Mouse (Mus musculus) yolk sac, embryonic 10.5 days (tissue): Measurements from ENCODE around the gene Pno1.
A peak's percentile ranks its signal among the peaks of the same experiment; 100 is the strongest.
"Not testable (repeated sequence)": the region's sequence is repeated elsewhere in the genome, so short reads cannot be mapped to it uniquely, and the experiment has no call there.

Experiments
- DNase-seq: peaks from one replicate; pipeline ENCODE4 v3.0.0-alpha.2; 2017; ENCODE audit warnings: low spot score

Pno1 gene

DNA sequence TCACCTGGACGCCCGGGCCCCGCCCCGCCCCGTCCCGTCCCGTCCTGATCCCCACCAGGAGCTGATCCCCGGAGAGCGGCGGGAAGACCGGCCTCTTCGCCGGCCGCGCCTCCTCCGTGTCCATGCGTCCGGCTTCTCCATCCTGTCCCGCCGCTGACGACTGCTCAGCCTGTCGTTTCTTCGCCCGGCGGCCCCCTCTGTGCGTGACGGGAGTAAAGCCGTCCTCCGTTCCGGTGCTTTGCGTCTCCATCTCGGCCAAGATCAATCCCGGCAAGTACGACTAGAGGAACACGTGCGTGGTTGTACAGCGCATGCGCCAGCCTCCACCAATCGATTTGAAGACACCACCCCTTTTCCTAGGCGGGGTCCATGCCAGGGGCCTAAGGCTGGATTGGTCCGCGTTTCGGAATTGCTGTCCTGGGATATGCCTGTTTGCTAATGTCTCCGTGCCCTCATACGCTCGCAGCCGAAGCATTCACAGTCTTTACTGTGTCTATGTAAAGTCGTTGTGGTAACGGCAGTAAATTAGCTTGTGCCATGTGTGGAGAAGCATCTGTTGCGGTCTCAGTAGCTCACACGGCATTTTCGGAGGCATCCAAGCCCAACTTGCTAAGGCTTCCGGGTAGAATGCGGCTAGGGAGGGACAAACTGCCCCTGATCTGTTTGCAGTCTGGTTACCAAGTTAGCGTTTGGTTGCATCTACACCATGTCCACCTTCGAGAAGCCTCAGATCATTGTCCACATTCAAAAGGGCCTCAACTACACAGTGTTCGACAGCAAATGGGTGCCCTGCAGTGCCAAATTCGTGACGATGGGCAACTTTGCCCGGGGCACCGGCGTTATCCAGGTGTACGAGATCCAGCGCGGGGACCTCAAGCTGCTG lies at the start of gene Pno1:
Pno1 (minus strand) TSS at position 311 of the 883 bp plus-strand sequence.
- DNase-seq = peak; percentile 96

DNA sequence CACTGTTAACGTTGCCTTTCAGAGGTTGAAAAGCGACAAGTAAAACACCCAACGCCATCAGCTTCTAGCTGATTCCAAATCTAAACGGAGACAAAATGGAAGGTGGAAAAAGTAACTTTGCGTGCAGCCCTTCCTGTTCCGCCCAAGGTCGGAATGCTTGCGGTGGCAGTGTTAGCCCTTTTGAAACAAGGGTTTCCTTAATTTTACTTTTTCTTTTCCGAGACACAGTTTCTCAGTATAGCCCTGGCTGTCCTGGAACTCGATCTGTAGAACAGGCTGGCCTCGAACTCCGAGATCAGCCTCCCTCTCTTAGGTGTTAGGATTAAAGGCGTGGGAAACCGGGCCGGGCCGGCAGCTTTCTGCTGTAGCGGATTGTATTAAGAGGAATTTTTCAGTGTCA lies 46.5 kb upstream of the Pno1 start:
- DNase-seq = peak; percentile 38

DNA sequence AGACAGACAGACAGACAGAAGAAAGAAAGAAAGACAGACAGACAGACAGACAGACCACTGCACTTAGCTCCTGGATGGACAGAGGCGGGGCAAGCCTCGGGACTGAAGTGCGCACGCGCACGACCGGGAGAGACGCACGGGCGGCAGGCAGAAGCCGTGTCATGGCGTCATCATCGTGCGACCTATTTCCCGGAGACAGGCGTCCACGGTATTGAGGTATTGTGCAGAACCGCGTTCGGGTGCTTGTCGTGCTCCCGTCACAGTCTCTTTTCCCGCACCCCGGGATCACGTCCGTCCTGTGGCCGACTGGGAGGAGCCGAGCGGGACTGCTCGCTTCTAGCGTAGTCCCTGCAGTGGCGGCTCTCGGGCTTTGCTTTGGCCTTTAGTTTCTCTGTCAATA lies 46.1 kb upstream of the Pno1 start, which contains the start of gene C1d:
C1d (plus strand) TSS at position 137 of the 400 bp plus-strand sequence.
- DNase-seq = peak; percentile 88

DNA sequence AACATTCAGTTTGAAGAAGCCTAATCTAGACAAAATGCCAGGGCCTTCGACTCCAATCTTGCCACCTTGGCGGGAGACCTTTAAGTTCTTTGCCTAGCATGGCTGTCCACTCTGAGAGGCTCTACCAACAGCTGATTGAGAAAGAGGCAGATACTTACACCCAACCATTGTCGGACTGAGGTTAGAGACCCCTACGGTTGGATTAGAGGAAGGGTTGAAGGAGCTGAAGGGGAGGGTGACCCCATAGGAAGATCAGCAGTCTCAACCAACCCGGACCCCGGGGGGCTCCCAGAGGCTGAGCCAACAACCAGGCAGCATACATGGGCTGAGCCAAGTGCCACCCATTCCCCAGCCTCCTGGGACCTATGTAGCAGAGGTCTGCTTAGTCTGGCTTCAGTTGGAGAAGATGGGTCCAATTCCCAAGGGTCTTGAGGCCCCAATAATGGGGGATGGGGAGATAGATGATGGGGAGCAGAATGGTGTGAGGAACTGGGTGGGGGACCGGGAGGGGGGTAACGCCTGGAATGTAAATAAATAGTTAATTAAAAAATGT lies 45.5 kb upstream of the Pno1 start:
- peak; percentile 4 for DNase-seq

DNA sequence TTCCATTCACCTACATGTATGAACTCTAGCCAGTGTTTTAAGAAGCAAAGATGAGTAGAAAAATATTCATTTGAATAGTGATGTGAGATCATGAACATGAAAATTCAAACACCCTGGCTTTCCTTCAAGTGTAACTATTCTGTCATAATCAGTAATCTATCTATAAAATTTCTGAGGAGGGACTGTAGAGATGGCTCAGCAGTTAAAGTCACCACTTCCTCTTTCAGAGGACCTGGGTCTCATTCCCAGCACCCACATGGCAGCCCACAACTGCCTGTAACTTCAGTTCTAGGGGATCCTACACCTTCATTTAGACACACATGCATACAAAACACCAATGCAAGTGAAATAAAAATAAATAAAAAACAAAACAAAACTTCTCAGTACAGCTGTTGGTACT lies 37.3 kb upstream of the Pno1 start:
- no peak for DNase-seq

DNA sequence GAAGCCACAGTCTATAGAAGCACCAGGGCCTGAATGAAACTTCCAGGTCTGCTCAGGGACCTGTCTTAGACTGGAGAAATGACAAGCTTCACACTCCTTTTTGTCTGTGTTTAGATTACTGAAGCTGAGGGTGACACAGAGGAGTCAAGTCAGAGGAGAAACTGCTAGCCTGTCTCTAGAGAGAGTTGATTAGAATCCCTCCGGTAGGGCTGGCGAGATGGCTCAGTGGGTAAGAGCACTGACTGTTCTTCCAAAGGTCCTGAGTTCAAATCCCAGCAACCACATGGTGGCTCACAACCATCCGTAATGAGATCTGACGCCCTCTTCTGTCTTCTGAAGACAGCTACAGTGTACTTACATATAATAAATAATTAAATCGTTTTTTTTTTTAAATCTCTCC lies 27.2 kb upstream of the Pno1 start:
- not testable (repeated sequence) for DNase-seq

DNA sequence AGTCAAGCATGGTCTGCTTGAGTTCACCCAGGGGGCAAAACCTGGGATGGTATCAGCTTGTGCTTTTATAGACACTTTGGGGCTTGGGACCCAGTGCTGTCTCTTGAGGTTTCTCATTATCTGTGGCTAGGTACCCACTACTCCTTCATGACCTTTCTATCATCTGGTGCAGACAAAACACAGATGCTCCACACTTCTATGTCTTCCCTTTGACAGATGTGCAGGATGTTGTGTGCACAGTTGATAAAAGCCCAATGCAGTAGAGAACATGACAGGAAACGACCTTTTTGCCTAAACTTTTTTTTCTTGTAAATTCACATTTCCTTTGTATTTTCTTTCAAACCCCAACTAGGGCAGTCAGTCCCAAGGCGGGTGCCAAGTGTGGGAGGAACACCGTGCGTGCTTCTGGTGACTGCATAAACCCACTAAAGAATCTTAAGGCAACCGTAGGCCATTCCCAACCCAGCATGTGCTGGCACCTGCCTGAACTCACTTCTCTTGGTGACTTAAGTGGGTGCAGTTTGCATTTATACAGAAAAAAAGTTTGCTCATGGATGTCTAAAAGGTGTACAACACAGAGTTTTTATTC lies 25.2 kb upstream of the Pno1 start:
- no peak for DNase-seq

DNA sequence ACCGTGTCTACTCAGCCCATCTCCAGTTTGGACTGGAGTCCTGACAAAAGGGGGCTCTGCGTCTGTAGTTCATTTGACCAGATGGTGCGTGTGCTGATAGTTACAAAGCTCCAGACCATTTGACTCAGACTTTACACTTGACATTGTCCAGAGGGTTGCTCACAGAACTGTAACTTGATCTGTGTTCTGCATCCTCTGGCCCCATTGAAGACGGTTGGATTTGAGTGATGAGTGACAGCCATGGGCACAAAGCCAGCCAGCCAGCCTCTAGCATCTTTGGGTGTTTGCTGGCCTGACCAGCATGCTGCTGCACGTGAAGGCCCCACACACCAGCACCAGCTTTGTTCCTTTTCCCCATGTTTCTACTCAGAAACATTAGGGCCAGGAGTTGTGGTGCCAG lies 21.4 kb upstream of the Pno1 start:
- peak; percentile 6 for DNase-seq

DNA sequence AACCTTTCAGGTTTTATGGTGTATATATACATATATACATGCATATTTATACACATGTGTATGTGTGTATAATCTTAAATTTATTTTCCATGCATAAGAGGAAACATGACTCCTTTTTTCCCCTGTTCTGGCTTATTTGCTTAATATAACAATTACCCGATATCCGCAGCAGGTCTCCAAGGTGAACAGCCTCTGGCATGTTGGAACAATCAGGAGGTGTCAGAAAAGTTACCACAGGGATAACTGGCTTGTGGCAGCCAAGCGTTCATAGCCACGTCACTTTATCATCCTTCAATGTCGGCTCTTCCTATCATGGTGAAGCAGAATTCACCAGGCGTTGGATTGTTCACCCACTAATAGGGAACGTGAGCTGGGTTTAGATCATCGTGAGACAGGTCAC lies 9.8 kb upstream of the Pno1 start:
- DNase-seq = no peak

DNA sequence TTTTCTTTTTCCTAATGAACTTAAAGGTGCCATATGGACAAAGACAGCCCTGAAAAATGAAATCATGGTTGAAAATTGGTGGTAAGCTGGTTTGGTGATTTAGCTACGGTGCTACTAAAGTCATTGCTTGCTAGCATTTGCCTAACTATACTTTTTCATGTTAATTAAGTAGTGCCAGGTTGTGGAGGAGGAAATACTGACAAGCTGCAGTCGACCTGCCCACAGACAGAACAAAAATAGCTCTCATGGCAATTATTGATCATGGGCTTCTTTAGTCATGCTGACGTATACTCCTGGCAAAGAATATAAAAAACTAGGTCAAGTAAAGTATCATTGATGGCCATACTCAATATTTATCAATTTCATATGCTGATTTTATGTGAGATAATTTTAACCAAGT lies 4.1 kb upstream of the Pno1 start:
- no peak for DNase-seq

DNA sequence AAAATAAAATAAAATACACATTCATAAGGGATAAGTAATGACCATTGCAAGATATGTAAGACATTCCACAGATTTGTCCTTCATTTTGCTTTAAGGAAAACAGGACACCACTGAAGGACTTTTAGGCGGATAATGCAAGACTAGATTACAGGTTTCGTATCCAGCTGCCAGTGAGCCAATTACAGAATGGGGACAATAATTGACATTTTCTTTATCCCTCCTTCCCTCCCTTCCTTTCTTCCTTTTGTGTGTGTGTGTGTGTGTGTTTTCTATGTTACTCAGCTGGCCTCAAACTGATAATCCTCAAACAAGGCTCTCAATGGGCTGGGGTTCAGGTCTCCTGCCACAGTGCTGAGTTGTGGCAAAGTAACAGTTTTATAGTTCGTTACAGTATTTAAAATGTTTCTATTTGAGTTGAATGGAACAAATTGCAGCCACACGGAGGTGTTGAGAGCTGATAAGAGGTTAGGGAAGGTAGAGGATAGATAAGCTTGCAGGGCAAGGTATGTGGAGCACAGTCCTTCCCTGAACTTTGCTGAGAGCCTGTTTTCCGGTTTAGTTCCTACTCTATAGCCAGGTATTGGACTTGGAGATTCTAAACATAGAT lies 1.6 kb upstream of the Pno1 start:
- DNase-seq = no peak

DNA sequence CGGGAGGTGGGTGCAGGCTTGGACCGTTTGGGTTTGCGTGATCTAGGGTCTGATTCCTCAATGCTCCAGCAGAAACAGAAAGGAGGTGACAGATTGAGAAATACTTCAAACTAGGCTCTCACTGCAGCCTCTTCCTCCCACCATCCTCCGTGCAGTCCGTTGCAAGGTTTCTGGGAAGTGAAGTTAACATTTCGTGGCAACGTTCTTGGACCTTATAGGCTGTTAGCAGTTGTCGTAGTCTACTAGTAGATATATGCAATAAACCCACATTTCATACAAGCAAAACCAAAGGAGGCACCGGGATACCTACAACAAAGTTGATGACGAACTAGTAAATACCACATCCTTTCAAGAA lies 750 bp upstream of the Pno1 start:
- DNase-seq = no peak

DNA sequence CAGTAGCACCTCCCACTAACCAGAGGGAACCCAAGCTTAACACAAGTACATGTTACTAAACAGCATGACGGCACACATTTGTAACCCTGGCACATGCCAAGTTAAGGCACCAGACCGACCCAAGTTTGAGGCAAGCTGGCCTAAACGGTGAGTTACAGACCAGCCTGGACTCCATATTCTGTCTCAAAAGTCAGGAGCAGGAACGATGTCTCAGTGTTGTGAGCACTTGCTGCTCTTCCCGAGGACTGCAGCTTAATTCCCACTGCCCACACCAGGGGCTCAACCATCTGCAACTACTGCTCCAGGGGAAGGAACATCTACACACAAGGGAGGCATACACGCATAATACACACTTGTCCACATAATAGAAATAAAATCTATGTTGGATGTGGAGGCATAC lies 8.9 kb downstream of the Pno1 start:
- no peak for DNase-seq

DNA sequence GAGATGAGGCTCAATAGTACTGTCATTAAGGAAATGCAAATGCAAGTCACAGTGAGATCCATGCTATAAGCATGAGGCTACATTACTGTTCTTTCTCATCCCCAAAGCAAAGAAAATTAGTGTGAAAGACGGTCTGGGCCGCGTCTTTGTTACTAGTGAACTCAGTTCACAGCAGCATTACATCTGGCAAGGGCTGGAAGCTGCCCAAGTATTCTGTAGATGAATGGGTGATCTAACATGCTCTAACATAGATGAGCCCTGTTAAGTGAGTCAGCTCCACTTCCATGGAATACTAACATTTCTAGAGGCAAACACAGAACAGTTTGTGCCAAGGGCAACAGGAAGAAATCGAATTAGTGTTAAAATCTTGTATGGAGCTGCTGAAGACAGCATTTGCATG lies 10.4 kb downstream of the Pno1 start:
- DNase-seq = no peak

DNA sequence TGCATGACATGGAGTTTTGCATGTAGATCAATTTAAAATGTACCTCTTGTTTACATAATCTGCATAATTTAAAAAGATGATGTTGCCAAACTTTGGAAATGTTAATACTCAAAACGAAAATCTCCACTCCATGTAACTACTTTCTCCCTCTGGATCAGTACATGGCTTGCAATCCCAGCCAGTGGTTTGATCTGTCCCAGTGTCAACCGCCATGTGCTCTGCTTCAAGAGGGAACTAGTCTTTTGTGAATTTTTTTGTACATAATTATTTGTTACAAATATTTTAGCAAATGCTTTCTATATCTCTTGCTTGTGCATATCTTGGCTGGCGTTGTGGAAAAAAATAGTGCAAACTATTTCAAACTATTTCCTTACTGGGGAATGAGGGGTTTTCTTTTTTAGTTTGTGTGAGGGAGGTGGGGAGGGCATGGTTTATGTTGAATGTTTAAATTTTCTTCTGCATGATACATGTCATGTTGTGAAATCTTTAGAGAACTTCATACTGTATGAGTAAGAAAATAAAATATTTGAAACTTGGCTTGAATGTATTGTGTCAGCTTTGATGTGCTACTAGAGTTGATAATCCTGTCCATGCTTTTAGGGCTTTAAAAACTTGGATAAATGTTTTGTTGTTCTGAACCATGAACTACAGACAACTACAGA lies 11.4 kb downstream of the Pno1 start:
- DNase-seq = no peak

DNA sequence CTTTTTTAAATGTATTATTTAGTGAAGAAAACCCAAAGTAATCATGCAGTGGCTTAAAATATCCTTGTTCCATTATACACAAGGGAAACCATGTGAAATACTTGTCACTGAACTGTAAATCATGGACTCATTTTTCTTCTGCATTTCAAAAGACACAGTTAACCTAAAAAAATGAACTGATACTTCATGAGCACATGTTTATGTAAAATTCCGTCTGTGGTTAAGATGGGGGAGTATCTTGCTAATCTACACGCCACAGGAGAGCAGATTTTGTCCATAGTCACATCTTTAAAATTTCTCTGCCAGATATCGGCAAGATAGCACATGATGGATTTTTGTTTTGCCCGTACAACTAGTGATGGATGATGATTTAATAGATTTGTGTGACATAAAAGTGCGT lies 12.2 kb downstream of the Pno1 start:
- DNase-seq = no peak

DNA sequence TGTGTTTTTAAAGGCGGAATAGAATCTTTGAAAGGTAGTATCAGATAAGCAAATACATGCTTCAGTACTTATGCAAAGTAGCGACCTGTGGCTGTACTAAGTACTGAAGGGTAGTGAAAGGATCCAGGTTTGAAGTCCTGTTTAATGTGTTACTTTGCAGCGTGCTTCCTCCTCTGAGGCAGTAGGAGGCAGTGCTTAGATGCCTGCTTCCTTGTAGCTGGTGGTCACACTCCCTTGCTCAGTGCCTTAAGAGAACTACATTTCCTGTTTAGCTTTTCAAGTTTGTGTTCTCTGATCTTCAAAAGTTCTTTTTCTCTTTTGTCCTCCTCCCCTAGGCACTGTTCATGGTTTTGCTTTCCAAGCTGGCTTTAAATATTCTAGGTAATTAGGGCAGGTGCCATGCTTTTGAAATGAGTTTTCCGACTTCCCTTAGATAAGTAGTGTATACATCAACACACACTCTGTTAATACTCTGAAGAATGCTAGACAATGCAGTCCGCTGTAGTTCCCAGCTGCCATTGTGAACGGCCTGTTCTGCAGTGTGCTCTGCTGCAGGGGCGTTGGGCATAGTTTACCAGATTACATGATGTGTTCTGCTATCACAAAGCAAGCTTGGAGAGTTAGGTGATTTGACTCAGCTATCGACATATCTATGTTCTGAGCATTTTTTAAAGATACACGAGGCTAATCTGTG lies 19.1 kb downstream of the Pno1 start:
- DNase-seq = no peak

DNA sequence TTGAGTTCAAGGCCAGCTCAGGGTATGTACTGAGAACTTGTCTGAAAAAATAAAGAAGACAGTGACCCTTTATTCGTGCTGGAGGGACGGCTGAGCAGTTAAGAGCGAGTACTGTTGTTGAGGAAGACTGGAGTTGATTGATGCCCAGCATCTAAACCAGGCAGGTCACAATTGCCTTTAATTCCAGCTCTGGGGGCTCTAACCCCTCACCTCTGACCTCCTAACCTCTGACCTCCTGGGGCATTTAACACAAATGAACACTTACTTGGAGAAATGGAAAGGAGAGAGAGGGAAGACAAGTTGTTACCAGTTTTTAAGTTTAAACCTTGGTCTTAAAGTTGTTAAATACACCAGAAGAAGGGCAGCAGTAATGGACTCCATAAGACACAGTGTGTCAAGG lies 22.6 kb downstream of the Pno1 start:
- no peak for DNase-seq

DNA sequence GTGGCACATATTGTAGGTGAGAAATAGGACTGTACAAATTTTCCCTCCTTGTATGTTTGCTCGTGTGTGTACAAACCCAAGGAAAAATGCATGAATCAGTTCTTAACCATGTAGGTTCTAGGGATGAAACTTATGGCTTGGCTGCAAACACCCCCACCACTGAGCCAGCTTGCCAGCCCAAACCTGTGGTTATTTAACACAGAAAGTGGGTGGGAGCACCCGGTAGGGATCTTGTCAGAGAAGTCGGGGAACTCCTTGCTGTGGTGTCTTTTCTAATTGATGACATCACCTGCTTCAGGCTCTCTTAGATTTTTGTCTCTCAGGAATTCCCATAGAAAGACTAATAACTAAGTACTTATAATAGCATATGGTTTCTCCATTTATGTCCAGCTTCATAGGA lies 23.7 kb downstream of the Pno1 start:
- no peak for DNase-seq

DNA sequence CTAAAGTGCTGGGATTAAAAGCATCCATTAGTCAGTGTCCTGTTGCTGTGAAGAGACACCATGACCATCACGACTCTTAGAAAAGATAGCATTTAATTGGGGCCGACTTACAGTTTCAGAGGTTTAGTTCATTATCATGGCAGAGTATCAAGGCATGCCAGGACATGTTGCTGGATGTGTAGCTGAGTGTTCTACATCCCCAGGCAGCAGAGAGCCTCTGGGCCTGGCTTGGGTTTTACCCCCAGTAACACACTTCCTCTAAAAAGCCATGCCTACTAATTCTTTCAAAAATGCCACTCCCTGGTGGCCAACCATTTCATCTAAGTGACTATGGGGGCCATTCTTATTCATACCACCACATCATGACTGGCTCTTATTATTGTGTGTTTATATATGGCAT lies 28.2 kb downstream of the Pno1 start:
- DNase-seq = no peak

DNA sequence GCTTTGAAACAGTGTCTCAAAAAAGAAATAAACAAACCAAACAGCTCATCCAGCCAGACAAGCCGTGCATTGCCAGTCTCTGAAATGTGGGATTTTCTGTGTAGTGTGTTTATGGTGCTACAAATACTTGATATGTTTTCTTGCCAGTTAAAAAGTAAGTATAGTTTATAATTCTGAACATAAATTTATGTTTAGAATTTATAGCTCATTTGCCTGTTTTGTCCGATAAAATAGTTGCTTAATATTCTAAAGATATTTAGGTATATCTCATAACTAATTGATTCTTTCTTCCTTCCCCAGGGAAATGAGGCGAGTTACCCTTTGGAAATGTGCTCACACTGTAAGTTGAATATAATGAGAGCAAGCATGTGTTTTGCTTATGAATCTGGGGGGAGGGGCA lies 29.6 kb downstream of the Pno1 start, which contains the start of gene Wdr92:
Wdr92 (plus strand) TSS at position 301 of the 400 bp plus-strand sequence.
- no peak for DNase-seq

DNA sequence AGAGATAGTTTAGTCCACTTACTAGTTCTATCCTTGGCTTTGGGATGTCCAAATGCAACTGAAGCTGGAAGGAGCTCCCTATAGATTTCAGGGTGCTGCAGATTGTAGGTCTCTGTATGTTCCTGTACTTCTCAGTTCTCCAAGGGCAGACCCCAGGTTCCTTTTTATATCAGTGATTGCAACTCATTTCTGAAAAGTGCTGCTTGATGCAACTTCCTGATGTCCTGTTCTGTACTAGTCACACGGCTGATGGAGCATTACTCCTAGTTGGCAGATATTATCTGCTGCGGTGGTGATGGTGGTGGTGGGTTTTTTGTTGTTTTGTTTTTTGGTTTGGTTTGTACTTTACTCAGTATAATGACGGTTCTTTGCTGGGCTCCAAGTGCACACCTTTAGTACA lies 30.6 kb downstream of the Pno1 start:
- no peak for DNase-seq
